Mouse (Mus musculus): ENCODE data around the gene Tgfbr3. TPM values are rescaled to one million over a fixed set of nuclear protein-coding genes. Genes with fewer than 3 reads are reported as not detected.

Gene Tgfbr3
- polyA plus RNA-seq, 1 experiment: 0.71 TPM

DNA sequence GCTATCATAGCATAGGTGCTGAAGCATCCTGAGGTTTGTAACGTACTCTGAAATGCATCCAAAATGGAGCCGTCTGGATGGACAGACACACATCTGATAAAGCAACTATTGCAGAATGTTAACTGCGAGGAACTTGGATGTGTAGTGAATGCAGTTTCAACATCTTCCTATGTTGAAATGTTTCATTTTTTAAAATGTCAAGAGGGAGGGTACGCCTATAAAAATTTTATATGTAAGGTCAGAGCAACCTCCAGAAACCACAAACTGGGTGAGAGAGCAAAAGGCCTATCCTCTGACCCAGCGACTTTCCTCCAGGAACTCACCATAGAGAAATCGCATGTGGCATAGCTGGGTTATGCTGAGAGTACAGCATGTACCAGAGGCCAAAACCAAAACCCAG, 70.1 kb downstream of the Tgfbr3 start:
- H3K36me3 ChIP-seq (ENCODE audit: control insufficient read depth, insufficient read depth): no peaks in the 10 kb centered on the region
- H3K27me3 ChIP-seq (ENCODE audit: control insufficient read depth, insufficient read depth, insufficient read length): no peaks in the 10 kb centered on the region
- H3K79me2 ChIP-seq (ENCODE audit: control insufficient read depth, insufficient read depth): no peaks in the 10 kb centered on the region
- TF ChIP-seq TCF12 (IDR thresholded peaks at IDR 0.05; ENCODE audit: insufficient read depth, poor library complexity, severe bottlenecking) (no peak), POLR2AphosphoS2 (IDR thresholded peaks at IDR 0.05; ENCODE audit: insufficient read length, low read depth) (no peak), TCF3 (IDR thresholded peaks at IDR 0.05; ENCODE audit: insufficient read length, low read depth) (no peak), CEBPB (IDR thresholded peaks at IDR 0.05; ENCODE audit: insufficient read depth, poor library complexity, severe bottlenecking) (no peak)
- H3K4me3 ChIP-seq: no peak overlapping the region
- no peak overlapping the region for H3ac ChIP-seq (ENCODE audit: control insufficient read depth, insufficient read length)
- H3K4me2 ChIP-seq (ENCODE audit: low read depth): no peak overlapping the region

DNA sequence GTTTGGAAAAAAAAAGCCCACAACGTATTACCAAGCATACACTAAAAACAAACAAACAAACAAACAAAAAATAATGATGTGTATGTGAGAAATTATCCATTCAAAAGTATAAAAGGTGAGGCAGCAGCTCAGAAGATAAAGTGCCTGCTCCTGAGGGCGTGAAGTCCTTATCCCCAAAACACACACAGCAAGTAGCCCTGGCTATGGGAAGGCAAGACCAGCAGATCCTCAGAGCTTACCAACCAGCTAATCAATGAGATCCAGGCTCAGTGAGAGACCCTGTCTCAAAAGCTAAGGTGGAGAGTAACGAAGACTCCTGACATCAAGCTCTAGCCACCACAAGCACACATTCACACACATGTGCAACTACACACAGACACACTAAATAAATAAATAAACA, 70.8 kb downstream of the Tgfbr3 start:
- Histone ChIP-seq H3ac (ENCODE audit: control insufficient read depth, insufficient read length) (no peak overlapping the region), H3K36me3 (ENCODE audit: control insufficient read depth, insufficient read depth) (no peaks in the 10 kb centered on the region), H3K27me3 (ENCODE audit: control insufficient read depth, insufficient read depth, insufficient read length) (no peaks in the 10 kb centered on the region), H3K4me2 (ENCODE audit: low read depth) (no peak overlapping the region), H3K4me3 (no peak overlapping the region), H3K79me2 (ENCODE audit: control insufficient read depth, insufficient read depth) (no peaks in the 10 kb centered on the region)
- TF ChIP-seq E2F4 (IDR thresholded peaks at IDR 0.05; ENCODE audit: insufficient read depth) (no peak), SRF (IDR thresholded peaks at IDR 0.05; ENCODE audit: control insufficient read depth, insufficient read length, low read depth) (no peak), POLR2AphosphoS2 (IDR thresholded peaks at IDR 0.05; ENCODE audit: insufficient read length, low read depth) (no peak), MYOD1 (IDR thresholded peaks at IDR 0.05; ENCODE audit: control insufficient read depth in 1 of 3, insufficient read length in 2 of 3, low read depth in 2 of 3) (no peak), TCF3 (IDR thresholded peaks at IDR 0.05; ENCODE audit: insufficient read length, low read depth) (no peak), USF1 (IDR thresholded peaks at IDR 0.05; ENCODE audit: low read depth) (no peak), MYOG (IDR thresholded peaks at IDR 0.05; ENCODE audit: control insufficient read depth in 1 of 3, insufficient read depth in 1 of 3, insufficient read length in 2 of 3, low read depth in 2 of 3) (no peak), CEBPB (IDR thresholded peaks at IDR 0.05; ENCODE audit: insufficient read depth, poor library complexity, severe bottlenecking) (no peak), MAX (IDR thresholded peaks at IDR 0.05; ENCODE audit: low read depth) (no peak), POLR2A (IDR thresholded peaks at IDR 0.05; ENCODE audit: insufficient read length, low read depth) (no peak), TCF12 (IDR thresholded peaks at IDR 0.05; ENCODE audit: insufficient read depth, poor library complexity, severe bottlenecking) (no peak), REST (IDR thresholded peaks at IDR 0.05; ENCODE audit: insufficient read depth, insufficient read length) (no peak)

DNA sequence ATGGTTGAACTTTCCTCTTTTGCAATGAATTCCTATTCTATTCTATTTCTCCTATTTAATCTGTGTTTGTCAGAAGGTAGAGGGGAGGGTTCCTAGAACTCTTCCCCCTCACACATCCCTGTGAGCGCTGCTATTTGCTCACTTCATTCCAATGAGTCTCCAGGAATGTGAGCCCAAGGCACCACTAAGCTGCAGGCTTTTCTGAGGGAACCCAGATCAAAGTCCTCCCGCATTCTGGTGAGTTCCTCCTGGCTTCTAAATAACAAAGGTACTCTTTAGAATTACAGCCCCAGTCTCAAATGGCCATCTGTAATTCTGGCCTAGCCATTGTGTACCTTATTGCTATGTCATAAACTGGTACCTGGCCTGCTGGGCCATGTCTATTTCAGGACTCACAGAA, 72.3 kb downstream of the Tgfbr3 start:
- H3K4me3 ChIP-seq: no peak overlapping the region
- H3K36me3 ChIP-seq (ENCODE audit: control insufficient read depth, insufficient read depth): no peaks in the 10 kb centered on the region
- no peaks in the 10 kb centered on the region for H3K79me2 ChIP-seq (ENCODE audit: control insufficient read depth, insufficient read depth)
- H3K4me2 ChIP-seq (ENCODE audit: low read depth): no peak overlapping the region
- TF ChIP-seq TCF12 (IDR thresholded peaks at IDR 0.05; ENCODE audit: insufficient read depth, poor library complexity, severe bottlenecking): no peak
- no peaks in the 10 kb centered on the region for H3K27me3 ChIP-seq (ENCODE audit: control insufficient read depth, insufficient read depth, insufficient read length)
- H3ac ChIP-seq (ENCODE audit: control insufficient read depth, insufficient read length): no peak overlapping the region

DNA sequence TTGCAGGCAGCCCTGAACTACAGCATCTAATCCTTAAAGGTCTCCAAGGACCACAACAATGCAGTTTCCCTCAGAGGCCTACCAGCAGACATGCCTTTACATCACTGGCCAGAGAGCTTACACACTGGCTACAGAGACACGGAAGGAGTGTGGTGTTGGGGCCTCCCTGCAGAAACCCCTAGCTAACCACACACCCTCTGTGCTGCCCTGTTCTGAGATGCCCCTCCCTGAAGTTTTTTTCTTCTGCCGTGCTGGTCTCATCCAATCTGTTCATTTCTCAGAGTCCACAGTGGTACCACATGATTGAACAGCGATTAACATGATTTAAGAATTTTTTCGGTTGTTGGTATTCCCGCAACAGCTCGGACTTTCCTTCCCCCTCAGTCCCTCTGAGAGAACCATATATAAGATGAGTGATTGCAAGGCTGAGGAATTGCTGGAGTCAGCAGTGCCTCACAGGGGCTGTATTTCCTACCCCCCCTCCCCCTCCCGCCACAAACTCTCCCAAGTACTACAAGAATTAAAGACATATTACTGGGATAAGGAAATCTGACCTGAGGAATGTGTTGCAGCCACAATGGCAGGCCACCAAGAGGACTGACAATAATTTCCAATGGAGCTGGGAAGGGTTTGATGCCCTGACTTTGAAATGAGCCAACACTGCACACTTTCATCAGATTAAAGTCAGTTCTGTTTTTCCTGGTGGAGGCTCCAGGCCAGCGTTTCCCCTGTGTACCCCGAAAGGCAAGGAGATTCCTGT, 75.9 kb downstream of the Tgfbr3 start:
- no peak overlapping the region for H3ac ChIP-seq (ENCODE audit: control insufficient read depth, insufficient read length)
- H3K4me2 ChIP-seq (ENCODE audit: low read depth): no peak overlapping the region
- no peak overlapping the region for H3K4me3 ChIP-seq
- H3K27me3 ChIP-seq (ENCODE audit: control insufficient read depth, insufficient read depth, insufficient read length): no peaks in the 10 kb centered on the region
- no peaks in the 10 kb centered on the region for H3K36me3 ChIP-seq (ENCODE audit: control insufficient read depth, insufficient read depth)
- TF ChIP-seq TCF12 (IDR thresholded peaks at IDR 0.05; ENCODE audit: insufficient read depth, poor library complexity, severe bottlenecking): no peak
- no peaks in the 10 kb centered on the region for H3K79me2 ChIP-seq (ENCODE audit: control insufficient read depth, insufficient read depth)

DNA sequence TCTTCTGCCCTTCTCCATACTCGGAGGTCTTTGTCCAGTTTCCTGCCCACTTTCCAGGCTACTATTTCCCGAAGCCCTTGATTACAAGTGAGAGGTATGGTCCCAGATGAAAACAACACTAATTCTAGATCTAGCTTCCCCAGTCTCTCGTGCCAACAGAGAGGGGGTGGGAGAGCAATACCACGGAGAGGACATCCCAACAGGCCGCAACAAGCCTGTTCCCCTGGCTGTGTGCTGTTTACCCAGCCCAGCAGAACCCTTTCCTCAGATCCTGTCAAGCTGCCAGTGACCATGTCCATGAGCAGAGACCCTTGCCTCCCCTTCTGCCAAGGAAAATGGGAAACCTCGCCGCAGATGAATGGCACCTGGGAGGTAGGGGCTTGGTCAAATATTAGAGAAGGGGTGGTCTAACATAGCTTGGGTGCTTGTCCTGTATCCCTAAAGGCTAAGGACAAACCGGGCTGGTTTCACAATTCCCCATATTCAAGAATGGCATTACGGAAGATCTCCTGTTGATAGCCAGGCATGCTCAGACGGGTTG, 77.5 kb downstream of the Tgfbr3 start:
- H3ac ChIP-seq (ENCODE audit: control insufficient read depth, insufficient read length): no peak overlapping the region
- no peak overlapping the region for H3K4me2 ChIP-seq (ENCODE audit: low read depth)
- no peaks in the 10 kb centered on the region for H3K27me3 ChIP-seq (ENCODE audit: control insufficient read depth, insufficient read depth, insufficient read length)
- no peaks in the 10 kb centered on the region for H3K79me2 ChIP-seq (ENCODE audit: control insufficient read depth, insufficient read depth)
- H3K36me3 ChIP-seq (ENCODE audit: control insufficient read depth, insufficient read depth): no peaks in the 10 kb centered on the region
- no peak for TF ChIP-seq MAX (IDR thresholded peaks at IDR 0.05; ENCODE audit: low read depth)
- no peak for TF ChIP-seq MYOD1 (IDR thresholded peaks at IDR 0.05; ENCODE audit: control insufficient read depth in 1 of 3, insufficient read length in 2 of 3, low read depth in 2 of 3)
- no peak for TF ChIP-seq SRF (IDR thresholded peaks at IDR 0.05; ENCODE audit: control insufficient read depth, insufficient read length, low read depth)
- TF ChIP-seq USF1 (IDR thresholded peaks at IDR 0.05; ENCODE audit: low read depth): no peak
- TF ChIP-seq E2F4 (IDR thresholded peaks at IDR 0.05; ENCODE audit: insufficient read depth): no peak
- no peak overlapping the region for H3K4me3 ChIP-seq

DNA sequence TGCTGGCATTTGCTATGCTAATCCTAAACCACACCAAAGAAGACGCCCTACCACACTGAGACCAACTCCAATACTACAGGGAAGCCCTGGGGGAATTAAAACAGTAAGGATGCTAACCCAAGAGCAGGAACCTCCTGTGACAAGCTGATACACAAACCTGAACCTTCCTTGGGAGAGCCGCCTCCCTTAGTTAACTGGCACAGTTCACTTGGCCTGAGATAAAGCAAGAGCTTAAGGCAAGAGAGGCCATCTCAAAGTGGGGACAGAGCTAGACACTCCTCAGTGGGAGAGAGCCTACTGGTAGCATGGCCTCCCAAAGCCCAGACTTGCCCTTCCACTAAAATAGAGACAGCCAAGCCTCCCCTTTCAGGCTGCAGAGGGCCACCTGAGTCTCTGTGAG, 79.4 kb downstream of the Tgfbr3 start:
- H3K4me3 ChIP-seq: no peak overlapping the region
- H3K27me3 ChIP-seq (ENCODE audit: control insufficient read depth, insufficient read depth, insufficient read length): no peaks in the 10 kb centered on the region
- H3ac ChIP-seq (ENCODE audit: control insufficient read depth, insufficient read length): no peak overlapping the region
- H3K79me2 ChIP-seq (ENCODE audit: control insufficient read depth, insufficient read depth): no peaks in the 10 kb centered on the region
- H3K4me2 ChIP-seq (ENCODE audit: low read depth): no peak overlapping the region
- TF ChIP-seq MYOG (IDR thresholded peaks at IDR 0.05; ENCODE audit: control insufficient read depth in 1 of 3, insufficient read depth in 1 of 3, insufficient read length in 2 of 3, low read depth in 2 of 3) (no peak), SRF (IDR thresholded peaks at IDR 0.05; ENCODE audit: control insufficient read depth, insufficient read length, low read depth) (no peak), POLR2A (IDR thresholded peaks at IDR 0.05; ENCODE audit: insufficient read length, low read depth) (no peak)
- H3K36me3 ChIP-seq (ENCODE audit: control insufficient read depth, insufficient read depth): no peaks in the 10 kb centered on the region

Data from myocyte (in vitro differentiated cells).